Mouse (Mus musculus): ENCODE measurements around the gene Klf2. TPM values are rescaled to one million over a fixed set of nuclear protein-coding genes. Genes with fewer than 3 reads are reported as not detected.

The Klf2 gene
- total and polyA plus RNA-seq, 3 experiments: 0.12 to 1.4 TPM; not detected in 1

GRCm38 (mm10) chr8:72302986-72303612, 15.7 kb upstream of the Klf2 start:
- Histone ChIP-seq H3K4me1 (ENCODE audit: control insufficient read depth in 1 of 2, insufficient read depth in 2 of 2) (peaks cover 7 to 18% of the 10 kb centered on the region in 2 experiments), H3K27ac (ENCODE audit: insufficient read depth, low read depth) (no peak overlapping the region), H3K36me3 (replicated peaks in 1 of 2; ENCODE audit: control insufficient read depth in 1 of 2, insufficient read depth in 1 of 2, low read length in 1 of 2) (no peaks in the 10 kb centered on the region), H3K79me2 (replicated peaks; ENCODE audit: control insufficient read depth, extremely low read depth, insufficient read depth, poor library complexity, severe bottlenecking) (no peaks in the 10 kb centered on the region), H3K4me3 (replicated peaks in 1 of 3; ENCODE audit: low read depth in 2 of 3, low read length in 2 of 3, poor library complexity in 1 of 3) (no peak overlapping the region), H3K27me3 (replicated peaks) (no peaks in the 10 kb centered on the region), H3K4me2 (ENCODE audit: insufficient read depth, low read depth, poor library complexity, severe bottlenecking) (peak overlapping the region; percentile 82; the same call in 1 of the 2 replicates), H3K9ac (ENCODE audit: insufficient read depth, low read depth) (no peak overlapping the region), H3K9me3 (replicated peaks; ENCODE audit: low read length) (no peaks in the 10 kb centered on the region)
- in situ Hi-C loops (cut with MboI; ENCODE audit: low pct_ligation_motif_present, low pct_unique_long_range_greater_than_20kb, low sequenced_read_pairs) (no loop called here), dilution Hi-C loops (cut with MboI; ENCODE audit: extremely low pct_ligation_motif_present, extremely low pct_unique_long_range_greater_than_20kb, low sequenced_read_pairs) (no loop called here)
- TF ChIP-seq USF1 (IDR thresholded peaks at IDR 0.05; ENCODE audit: low read depth, low read length) (no peak), CTCF (conservative IDR thresholded peaks at IDR 0.05 in 1 of 2, IDR thresholded peaks at IDR 0.05 in 1 of 2; ENCODE audit: low read depth in 2 of 2, low read length in 2 of 2) (no peak)
- DNase-seq (ENCODE audit: extremely low read depth): no peak

- Histone ChIP-seq H3K4me1 (ENCODE audit: control insufficient read depth in 1 of 2, insufficient read depth in 2 of 2) (peaks cover 7 to 18% of the 10 kb centered on the region in 2 experiments), H3K9me3 (replicated peaks; ENCODE audit: low read length) (no peaks in the 10 kb centered on the region), H3K27ac (ENCODE audit: insufficient read depth, low read depth) (no peak overlapping the region), H3K4me2 (ENCODE audit: insufficient read depth, low read depth, poor library complexity, severe bottlenecking) (peak overlapping the region; percentile 82), H3K27me3 (replicated peaks) (no peaks in the 10 kb centered on the region), H3K79me2 (replicated peaks; ENCODE audit: control insufficient read depth, extremely low read depth, insufficient read depth, poor library complexity, severe bottlenecking) (no peaks in the 10 kb centered on the region), H3K4me3 (replicated peaks in 1 of 3; ENCODE audit: low read depth in 2 of 3, low read length in 2 of 3, poor library complexity in 1 of 3) (peak overlapping the region in 1 of 3 experiments; percentile 35), H3K9ac (ENCODE audit: insufficient read depth, low read depth) (no peak overlapping the region), H3K36me3 (replicated peaks in 1 of 2; ENCODE audit: control insufficient read depth in 1 of 2, insufficient read depth in 1 of 2, low read length in 1 of 2) (no peaks in the 10 kb centered on the region)
- no peak for TF ChIP-seq GABPA (IDR thresholded peaks at IDR 0.05; ENCODE audit: insufficient replicate concordance, low read depth, low read length)
- peak; percentile 10; the same call in 1 of the 2 replicates for TF ChIP-seq BHLHE40 (IDR thresholded peaks at IDR 0.05; ENCODE audit: low read depth, low read length)
- no peak for TF ChIP-seq ETS1 (conservative IDR thresholded peaks at IDR 0.05; ENCODE audit: low read depth, low read length)
- no peak for TF ChIP-seq RAD21 (IDR thresholded peaks at IDR 0.05; ENCODE audit: low read depth, low read length)
- no peak for TF ChIP-seq HCFC1 (IDR thresholded peaks at IDR 0.05; ENCODE audit: low read depth, low read length)
- TF ChIP-seq TBP (conservative IDR thresholded peaks at IDR 0.05; ENCODE audit: low read depth, low read length): no peak
- no peak for TF ChIP-seq NELFE (IDR thresholded peaks at IDR 0.05; ENCODE audit: low read depth, low read length)
- no peak for TF ChIP-seq CHD2 (IDR thresholded peaks at IDR 0.05; ENCODE audit: low read length)
- TF ChIP-seq CTCF (conservative IDR thresholded peaks at IDR 0.05 in 1 of 2, IDR thresholded peaks at IDR 0.05 in 1 of 2; ENCODE audit: low read depth in 2 of 2, low read length in 2 of 2): no peak
- 0 out of 2 replicates have a peak, but pooled peaks have one; percentile 72 for TF ChIP-seq MEF2A (IDR thresholded peaks at IDR 0.05; ENCODE audit: borderline replicate concordance, low read depth, low read length)
- in situ Hi-C loops (cut with MboI; ENCODE audit: low pct_ligation_motif_present, low pct_unique_long_range_greater_than_20kb, low sequenced_read_pairs) (no loop called here), dilution Hi-C loops (cut with MboI; ENCODE audit: extremely low pct_ligation_motif_present, extremely low pct_unique_long_range_greater_than_20kb, low sequenced_read_pairs) (no loop called here)
- no peak for DNase-seq (ENCODE audit: extremely low read depth)
Measured at GRCm38 (mm10) chr8:72303633-72304032, 15.2 kb upstream of the Klf2 start.

Data from CH12.LX (cell line).